Mouse (Mus musculus) embryonic facial prominence, embryonic 12.5 days (tissue): ENCODE results near the gene Pgbd1. TPM values are rescaled to one million over a fixed set of nuclear protein-coding genes. Genes with fewer than 3 reads are reported as not detected.
A peak's percentile ranks its signal among the peaks of the same experiment; 100 is the strongest.
"Not testable (repeated sequence)": the region's sequence is repeated elsewhere in the genome, so short reads cannot be mapped to it uniquely, and the experiment has no call there.

ENCODE experiments used
- ATAC-seq: fragments of 200-750 bp; cut with Nextera tagmentation; 2 replicates; pipeline ENCODE4 v1.8.0; 2017; ENCODE audit not compliant: insufficient number of reproducible peaks, insufficient read depth, low FRiP score, low TSS enrichment
- H3K27ac ChIP-seq: fragments of 300-500 bp; sonication (generic); 2 replicates; pipeline ENCODE4 v1.5.1; 2016; ENCODE audit warnings: mild to moderate bottlenecking
- H3K27me3 ChIP-seq: fragments of 300-500 bp; sonication (generic); 2 replicates; pipeline ENCODE4 v1.6.1; 2016; ENCODE audit warnings: mild to moderate bottlenecking, moderate library complexity
- H3K36me3 ChIP-seq: fragments of 300-500 bp; sonication (generic); 2 replicates; pipeline ENCODE4 v1.6.1; 2016; ENCODE audit warnings: mild to moderate bottlenecking
- H3K4me1 ChIP-seq: fragments of 300-500 bp; sonication (generic); 2 replicates; pipeline ENCODE4 v1.6.1; 2016
- H3K4me2 ChIP-seq: fragments of 300-500 bp; sonication (generic); replicated peaks from 2 replicates; pipeline ENCODE4 v1.6.1; 2016; ENCODE audit warnings: mild to moderate bottlenecking, moderate library complexity
- H3K4me3 ChIP-seq: fragments of 300-500 bp; sonication (generic); 2 replicates; pipeline ENCODE4 v1.5.1; 2016; ENCODE audit warnings: mild to moderate bottlenecking
- H3K9ac ChIP-seq: fragments of 300-500 bp; sonication (generic); 2 replicates; pipeline ENCODE4 v1.6.1; 2016; ENCODE audit warnings: mild to moderate bottlenecking, moderate library complexity
- H3K9me3 ChIP-seq: fragments of 300-500 bp; sonication (generic); 2 replicates; pipeline ENCODE4 v1.6.1; 2016; ENCODE audit warnings: mild to moderate bottlenecking, moderate library complexity
- WGBS: fragments of 180-500 bp; shearing (Covaris S2); methylation state at CpG from one replicate; pipeline ENCODE4 v1.1.7; 2016; 5-methylcytosine and 5-hydroxymethylcytosine counted together
- polyA plus RNA-seq: library from polyadenylated mRNA; unstranded; fragments of >200 nt; fragmentation: Nextera tagmentation; extraction: Ambion mirVana; gene quantifications from 2 replicates; pipeline ENCODE4 v1.2.1, GENCODE M21; 2016

Pgbd1 gene
- polyA plus RNA-seq: 3.3 and 4.2 TPM in 2 replicates

DNA sequence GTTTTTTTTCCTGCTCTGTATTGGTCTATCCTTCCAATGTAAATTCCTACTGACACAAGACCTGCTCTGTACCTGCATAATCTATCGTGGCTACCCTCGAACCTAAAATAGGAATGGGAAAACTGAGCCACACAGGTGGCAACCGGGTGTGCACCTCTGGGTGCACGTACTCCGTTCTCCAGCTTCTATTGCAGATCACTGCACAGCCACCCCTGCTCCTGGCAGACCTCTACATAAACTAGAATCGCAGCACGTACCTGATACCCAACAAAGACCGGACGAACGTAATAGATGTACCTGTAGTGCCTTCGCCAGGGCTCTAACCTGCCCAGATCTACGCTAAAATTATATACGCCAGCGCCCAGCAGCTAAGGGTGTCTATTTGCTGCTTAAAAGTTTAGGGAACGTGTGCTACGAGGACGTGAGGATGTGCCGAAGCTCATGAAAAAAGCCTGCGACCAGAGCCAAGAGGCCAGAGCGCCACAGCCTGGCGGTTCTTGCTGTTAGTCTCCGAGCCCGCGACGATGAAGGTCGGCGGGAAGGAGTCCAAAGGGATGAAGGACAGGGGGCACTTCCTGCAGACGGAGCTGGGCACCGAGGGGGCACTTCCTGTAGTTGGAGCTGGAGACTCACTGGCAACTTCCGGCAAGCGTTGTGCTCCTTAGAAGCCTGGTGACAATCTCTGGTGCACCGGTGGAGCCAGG lies at the start of gene Pgbd1:
TSS of gene Pgbd1 (minus strand) at position 556 of the 704 bp plus-strand sequence.
- Histone ChIP-seq H3K4me2 (peak within 1 kb of the TSS; percentile 76), H3K9me3 (no peaks in the 10 kb centered on the region), H3K36me3 (peaks cover 23% of the 10 kb centered on the region), H3K27me3 (no peaks in the 10 kb centered on the region), H3K27ac (peak within 1 kb of the TSS; percentile 52), H3K9ac (peak within 1 kb of the TSS; percentile 62), H3K4me3 (peak within 1 kb of the TSS; percentile 52), H3K4me1 (peaks cover 7% of the 10 kb centered on the region; the same call in 1 of the 2 replicates)
- peak; percentile 67; the same call in 1 of the 2 replicates for ATAC-seq
- WGBS: under 1% methylated on average over 32 of the region's 32 CpGs

DNA sequence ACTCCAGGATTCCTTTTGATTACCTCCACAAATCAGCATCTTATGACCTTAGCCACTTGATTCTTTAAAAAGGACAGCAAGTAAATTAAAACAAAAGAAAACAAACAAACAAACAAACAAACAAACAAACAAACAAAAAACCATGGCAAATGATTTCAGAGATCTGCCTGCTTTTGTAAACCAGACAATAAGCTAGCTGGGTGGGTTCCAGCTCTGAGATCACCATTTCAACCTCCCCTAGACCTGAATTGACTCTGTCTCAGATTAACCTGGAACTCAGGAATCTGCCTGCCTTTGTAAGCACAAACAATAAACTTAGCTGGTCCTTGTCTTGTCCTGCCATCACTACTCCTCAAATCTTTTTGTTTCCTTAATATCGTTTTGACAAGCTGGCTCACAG lies 46.0 kb upstream of the Pgbd1 start:
- Histone ChIP-seq H3K9me3 (no peaks in the 10 kb centered on the region), H3K4me1 (no peaks in the 10 kb centered on the region), H3K4me2 (no peak overlapping the region), H3K36me3 (peaks cover 8% of the 10 kb centered on the region), H3K4me3 (no peak overlapping the region), H3K27ac (no peak overlapping the region), H3K9ac (no peak overlapping the region), H3K27me3 (no peaks in the 10 kb centered on the region)
- ATAC-seq: no peak
- 88% methylated on average over 1 of the region's 1 CpGs for WGBS

DNA sequence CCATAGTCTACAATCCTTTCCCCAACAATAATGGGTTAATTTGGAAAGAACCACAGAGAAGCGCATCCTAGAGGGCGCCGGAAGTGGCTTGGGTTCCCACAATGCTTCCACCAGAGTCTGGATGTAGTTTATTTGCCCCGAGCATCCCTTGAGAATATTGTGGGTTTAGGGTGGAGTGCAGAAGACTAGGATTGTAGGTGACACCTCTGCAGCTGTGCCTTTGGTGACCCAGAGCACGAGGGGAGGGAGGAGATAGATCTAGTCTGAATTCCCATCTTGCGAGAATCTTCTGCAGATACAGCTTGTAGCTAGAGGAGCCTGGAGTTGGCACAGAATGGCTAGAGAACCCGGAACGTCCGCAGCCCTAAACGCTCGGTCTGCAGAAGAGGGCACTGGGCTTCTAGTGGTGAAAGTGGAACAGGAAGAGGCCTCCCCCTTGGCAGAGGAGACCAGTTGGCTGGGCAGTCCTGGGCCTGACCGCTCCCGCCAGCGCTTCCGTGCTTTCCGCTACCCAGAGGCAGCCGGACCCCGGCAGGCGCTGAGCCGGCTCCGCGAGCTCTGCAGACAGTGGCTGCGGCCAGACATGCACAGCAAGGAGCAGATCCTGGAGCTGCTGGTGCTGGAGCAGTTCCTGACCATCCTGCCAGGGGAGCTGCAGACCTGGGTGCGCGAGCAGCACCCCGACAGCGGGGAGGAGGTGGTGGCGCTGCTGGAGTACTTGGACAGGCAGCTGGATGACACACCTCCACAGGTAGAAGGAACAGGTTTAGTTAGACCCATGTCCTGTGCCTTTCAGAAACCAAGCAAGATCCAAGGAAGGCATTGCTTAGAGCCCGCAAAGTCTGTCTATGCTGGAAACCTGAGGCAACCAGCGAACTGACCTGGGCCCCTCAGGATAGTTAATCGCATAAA lies 38.2 kb upstream of the Pgbd1 start, which contains the start of the genes Zkscan4 and Gm10065:
TSS of gene Zkscan4 (plus strand) at position 149 of the 912 bp plus-strand sequence.
TSS of gene Gm10065 (minus strand) at position 683 of the 912 bp plus-strand sequence.
- Histone ChIP-seq H3K27ac (peak within 1 kb of the TSS; percentile 50; the same call in 1 of the 2 replicates), H3K9ac (peak within 1 kb of the TSS; percentile 60), H3K4me3 (peak within 1 kb of the TSS; percentile 53), H3K4me2 (peak within 1 kb of the TSS; percentile 59)
- ATAC-seq: peak; percentile 41; the same call in 1 of the 2 replicates
- whole genome bisulfite sequencing: 3% methylated on average over 31 of the region's 31 CpGs
- H3K36me3 ChIP-seq, H3K9me3 ChIP-seq, H3K4me1 ChIP-seq, H3K27me3 ChIP-seq: not testable (repeated sequence)

DNA sequence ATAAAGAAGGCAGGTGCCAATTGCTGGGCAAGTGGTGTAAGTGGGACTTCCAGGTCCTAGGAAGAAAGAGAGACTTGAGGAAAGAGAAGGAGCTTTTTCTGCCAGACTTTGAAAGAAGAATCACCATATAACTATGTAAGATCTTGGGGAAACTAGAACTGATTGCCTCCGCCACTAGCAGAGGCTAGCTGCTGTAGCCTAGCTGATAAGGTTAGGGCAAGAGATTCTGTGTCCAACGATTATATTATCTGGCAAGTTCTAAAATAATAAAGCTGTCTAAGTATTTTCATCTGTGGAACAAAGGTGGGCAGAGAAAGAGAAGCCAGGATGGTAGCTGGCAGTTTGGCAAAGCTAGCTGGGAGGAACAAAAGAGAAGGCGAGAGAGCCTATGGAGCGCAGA lies 31.6 kb upstream of the Pgbd1 start:
- H3K27ac ChIP-seq: no peak overlapping the region
- no peak for ATAC-seq
- WGBS: 38% methylated on average over 4 of the region's 4 CpGs

DNA sequence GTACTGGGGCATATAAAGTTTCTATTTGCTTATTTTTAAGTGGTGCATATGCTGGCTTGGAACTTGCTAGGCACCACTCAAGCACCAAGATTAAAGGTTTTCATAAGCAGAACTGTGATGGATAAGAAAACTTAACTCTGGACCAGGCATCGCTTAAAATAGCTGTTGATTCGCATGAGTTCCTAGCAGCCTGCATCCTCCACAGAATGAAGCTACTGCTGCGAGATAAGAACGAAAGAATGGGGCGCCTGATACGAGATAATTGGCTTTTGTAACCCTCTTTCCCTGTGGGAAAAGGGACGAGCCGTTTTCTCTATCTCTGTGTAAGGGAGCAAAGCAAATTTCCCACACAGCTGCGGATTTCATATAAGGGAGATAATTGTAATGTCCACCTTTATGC lies 28.2 kb upstream of the Pgbd1 start:
- Histone ChIP-seq H3K27ac (no peak overlapping the region), H3K4me3 (no peak overlapping the region), H3K9me3 (no peaks in the 10 kb centered on the region), H3K4me2 (peak overlapping the region; percentile 80), H3K9ac (no peak overlapping the region), H3K36me3 (no peaks in the 10 kb centered on the region), H3K27me3 (peaks cover 9% of the 10 kb centered on the region), H3K4me1 (no peaks in the 10 kb centered on the region; the same call in 1 of the 2 replicates)
- no peak for ATAC-seq
- 23% methylated on average over 9 of the region's 9 CpGs for WGBS

More for the DNA sequence above, 31.6 kb upstream of the Pgbd1 start:
- Histone ChIP-seq H3K4me1 (no peaks in the 10 kb centered on the region; the same call in 1 of the 2 replicates), H3K9ac (no peak overlapping the region), H3K4me3 (no peak overlapping the region), H3K36me3 (no peaks in the 10 kb centered on the region), H3K4me2 (no peak overlapping the region), H3K27me3 (peaks cover 6% of the 10 kb centered on the region), H3K9me3 (no peaks in the 10 kb centered on the region)

DNA sequence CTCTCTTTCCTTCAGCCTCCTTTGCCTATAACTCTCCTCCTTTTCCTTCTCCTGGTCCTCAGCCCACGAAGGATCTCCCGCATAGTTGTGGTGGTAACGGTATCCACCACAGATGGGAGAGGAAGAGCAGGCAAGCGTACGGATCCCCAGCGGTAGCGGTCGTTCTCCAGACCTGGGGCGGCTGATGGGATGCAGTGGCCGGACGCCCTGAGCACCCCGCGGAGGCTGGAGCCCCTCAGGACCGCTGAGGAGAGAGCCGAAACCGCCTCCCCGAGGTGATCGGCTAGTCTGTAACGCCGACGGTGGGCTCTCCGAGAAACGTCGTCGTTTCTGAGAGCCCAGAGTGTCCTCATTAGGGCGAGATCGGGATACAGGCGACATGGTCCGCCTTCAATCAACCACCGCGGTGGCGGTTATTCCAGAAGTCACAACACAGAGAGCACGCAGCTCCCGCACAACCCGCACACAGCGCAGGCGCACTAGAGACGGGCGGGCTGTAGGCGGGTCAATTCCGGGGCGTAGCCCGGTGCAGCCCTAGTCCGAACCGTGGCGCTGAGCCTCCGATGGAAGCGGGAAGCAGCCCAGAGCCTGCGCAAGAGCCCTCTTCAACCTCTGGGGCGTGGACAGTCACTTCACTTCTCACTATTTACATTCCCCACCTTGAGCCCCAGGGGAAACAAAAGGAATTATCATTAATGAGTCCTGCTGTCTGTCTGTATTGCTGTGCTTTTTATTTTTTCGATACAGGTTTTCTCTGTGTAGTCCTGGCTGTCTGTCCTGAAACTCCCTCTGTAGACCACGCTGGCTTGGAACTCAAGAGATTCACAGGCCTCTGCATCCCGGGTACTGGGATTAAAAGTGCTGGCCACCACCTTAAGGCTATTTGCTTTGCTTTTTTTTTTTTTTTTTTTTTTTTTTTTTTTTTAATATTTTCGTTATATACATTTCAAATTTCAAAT lies 27.5 kb upstream of the Pgbd1 start, which contains the start of gene Nkapl:
TSS of gene Nkapl (minus strand) at position 449 of the 959 bp plus-strand sequence.
- Histone ChIP-seq H3K27ac (no peak within 1 kb of the TSS), H3K4me3 (peak within 1 kb of the TSS; percentile 58), H3K9me3 (no peaks in the 10 kb centered on the region), H3K4me2 (peak within 1 kb of the TSS; percentile 80), H3K27me3 (peaks cover 9% of the 10 kb centered on the region), H3K36me3 (no peaks in the 10 kb centered on the region), H3K4me1 (no peaks in the 10 kb centered on the region; the same call in 1 of the 2 replicates), H3K9ac (peak within 1 kb of the TSS; percentile 58)
- under 1% methylated on average over 54 of the region's 54 CpGs for WGBS
- peak; percentile 96 for ATAC-seq

DNA sequence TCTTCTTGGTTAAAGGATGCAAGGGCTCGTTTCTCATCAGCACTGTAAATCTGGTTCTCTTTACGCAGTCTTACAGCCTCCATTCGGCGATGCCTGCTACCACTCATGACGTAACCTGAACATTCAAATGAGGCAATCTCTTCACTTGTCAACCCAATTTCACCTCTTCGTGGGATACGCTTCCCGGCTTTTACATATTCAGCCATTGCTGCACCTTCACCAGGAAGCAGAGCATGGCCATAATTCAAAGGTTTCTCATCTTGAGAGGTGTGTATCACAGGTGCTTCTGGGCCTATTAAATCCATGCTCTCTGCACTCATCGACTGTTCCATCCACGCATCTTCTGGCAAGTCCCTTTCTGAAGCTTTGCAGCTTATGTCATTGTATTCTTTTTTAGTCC lies 26.5 kb upstream of the Pgbd1 start:
- WGBS: 82% methylated on average over 10 of the region's 10 CpGs
- Histone ChIP-seq H3K4me1 (no peaks in the 10 kb centered on the region; the same call in 1 of the 2 replicates), H3K9ac (no peak overlapping the region), H3K36me3 (no peaks in the 10 kb centered on the region), H3K9me3 (no peaks in the 10 kb centered on the region), H3K27me3 (peaks cover 9% of the 10 kb centered on the region), H3K4me2 (no peak overlapping the region), H3K4me3 (no peak overlapping the region), H3K27ac (no peak overlapping the region)
- ATAC-seq: no peak

DNA sequence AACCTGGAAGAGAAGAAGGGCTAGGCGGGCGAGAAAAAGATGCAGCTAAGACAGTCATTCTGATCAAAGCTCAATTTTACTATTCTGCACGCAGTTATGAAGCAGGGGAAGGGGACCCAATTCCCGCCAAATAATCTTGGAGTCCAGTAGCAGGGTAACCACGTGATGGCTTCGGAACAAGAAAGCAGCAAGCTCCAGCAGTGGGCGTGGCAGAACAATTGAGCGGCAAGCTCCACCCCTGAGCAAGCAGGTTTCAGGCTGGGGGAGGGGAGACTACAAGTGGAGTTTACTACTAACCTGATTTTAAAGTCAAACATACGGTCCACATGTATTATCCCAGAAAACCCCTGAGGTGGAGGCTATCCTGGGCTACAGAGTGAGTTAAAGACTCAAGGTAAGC lies 21.7 kb upstream of the Pgbd1 start:
- H3K4me1 ChIP-seq, H3K9ac ChIP-seq, H3K9me3 ChIP-seq, H3K27ac ChIP-seq, H3K27me3 ChIP-seq, H3K4me3 ChIP-seq, H3K36me3 ChIP-seq, H3K4me2 ChIP-seq, ATAC-seq: not testable (repeated sequence)
- 56% methylated on average over 9 of the region's 9 CpGs for WGBS

DNA sequence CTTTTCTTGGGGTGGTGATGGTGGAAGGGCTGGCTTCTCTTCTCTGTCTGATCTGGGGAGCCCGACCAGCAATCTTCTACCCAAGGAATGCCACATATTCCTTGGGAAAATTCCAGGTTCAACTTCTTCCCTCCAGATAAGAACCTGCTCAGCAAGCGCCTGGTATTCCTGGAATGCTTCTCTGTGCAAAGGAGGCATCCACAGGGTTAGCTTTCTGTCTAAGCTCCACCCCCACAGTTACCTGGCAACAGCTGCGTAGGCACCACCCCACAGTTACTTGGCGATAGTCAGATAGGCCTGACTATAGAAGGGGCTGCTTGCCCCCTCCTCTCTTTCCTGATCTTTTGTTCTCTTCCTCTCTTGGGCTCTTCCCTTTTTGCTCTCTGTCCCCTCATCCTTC lies 15.5 kb upstream of the Pgbd1 start:
- ATAC-seq: no peak

DNA sequence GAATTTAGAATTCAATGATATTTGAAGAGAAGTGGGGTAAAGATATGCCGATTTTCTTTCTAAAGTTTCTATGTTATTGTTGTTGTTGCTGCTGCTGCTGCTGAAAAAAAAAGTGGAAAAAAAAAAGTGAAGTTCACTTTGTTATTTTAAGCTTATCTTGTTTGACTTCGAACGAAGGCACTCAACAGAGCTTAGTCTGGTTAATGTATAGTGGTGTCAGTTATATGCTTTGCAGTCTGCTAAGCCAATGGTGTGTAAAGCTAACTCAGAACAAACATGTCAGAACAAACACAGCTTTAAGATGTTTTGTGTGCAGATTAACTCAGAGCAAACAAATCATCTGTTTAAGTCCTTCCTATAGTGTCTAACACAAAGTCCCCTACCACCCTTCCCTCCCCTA lies 13.3 kb upstream of the Pgbd1 start:
- H3K4me2 ChIP-seq: no peak overlapping the region
- H3K27me3 ChIP-seq: peaks cover 7% of the 10 kb centered on the region; the same call in 1 of the 2 replicates
- 85% methylated on average over 3 of the region's 3 CpGs for WGBS
- 0 out of 2 replicates have a peak, but pooled peaks cover 6% of the 10 kb centered on the region for H3K4me1 ChIP-seq
- no peak overlapping the region for H3K27ac ChIP-seq
- H3K9ac ChIP-seq: no peak overlapping the region
- H3K36me3 ChIP-seq: 0 out of 2 replicates have a peak, but pooled peaks cover 3% of the 10 kb centered on the region
- no peaks in the 10 kb centered on the region for H3K9me3 ChIP-seq
- H3K4me3 ChIP-seq: no peak overlapping the region
- ATAC-seq: no peak

More for the DNA sequence above, 15.5 kb upstream of the Pgbd1 start:
- H3K27me3 ChIP-seq: peaks cover 10% of the 10 kb centered on the region; the same call in 1 of the 2 replicates
- H3K4me2 ChIP-seq: no peak overlapping the region
- H3K9ac ChIP-seq: no peak overlapping the region
- H3K4me3 ChIP-seq: no peak overlapping the region
- 0 out of 2 replicates have a peak, but pooled peaks cover 2% of the 10 kb centered on the region for H3K36me3 ChIP-seq
- no peak overlapping the region for H3K27ac ChIP-seq
- WGBS: 9% methylated on average over 4 of the region's 4 CpGs
- H3K4me1 ChIP-seq: 0 out of 2 replicates have a peak, but pooled peaks cover 6% of the 10 kb centered on the region
- H3K9me3 ChIP-seq: no peaks in the 10 kb centered on the region
